Mouse (Mus musculus) MEL (cell line): ENCODE data around the gene Osbpl3. TPM values are rescaled to one million over a fixed set of nuclear protein-coding genes. Genes with fewer than 3 reads are reported as not detected.

Source experiments
- DNase-seq: peaks from one replicate; pipeline ENCODE4 v3.0.0; 2011; ENCODE audit warnings: low read depth, low spot score
- H3K27ac ChIP-seq: 2 replicates; pipeline ENCODE4 v1.5.1; 2012; ENCODE audit warnings: low read depth, mild to moderate bottlenecking, control low read depth, low read length, moderate library complexity; ENCODE audit not compliant: control insufficient read depth
- H3K27me3 ChIP-seq, 2 experiments: fragments of 150-350 bp in 1 of 2; sonication (generic) in 1 of 2; 2 replicates each; pipeline ENCODE4 v1.6.1; 2012; ENCODE audit warnings: low read length in 2 of 2, mild to moderate bottlenecking in 2 of 2, improper control_type of control experiment in 1 of 2, moderate library complexity in 1 of 2; ENCODE audit not compliant: insufficient read depth in 2 of 2, control insufficient read depth in 1 of 2
- H3K36me3 ChIP-seq, 2 experiments: 2 replicates each; pipeline ENCODE4 v1.6.1; 2012 to 2014; ENCODE audit warnings: low read length in 2 of 2, improper control_type of control experiment in 1 of 2, inconsistent platforms in 1 of 2, mild to moderate bottlenecking in 1 of 2; ENCODE audit not compliant: insufficient read depth in 2 of 2, control insufficient read depth in 1 of 2
- H3K4me1 ChIP-seq, 2 experiments: fragments of 150-350 bp in 1 of 2; sonication (generic) in 1 of 2; 2 replicates each; pipeline ENCODE4 v1.6.1; 2012; ENCODE audit warnings: low read length in 2 of 2, improper control_type of control experiment in 1 of 2, mild to moderate bottlenecking in 1 of 2; ENCODE audit not compliant: insufficient read depth in 2 of 2, control insufficient read depth in 1 of 2
- H3K4me3 ChIP-seq, 2 experiments: fragments of 150-350 bp in 1 of 2; sonication (generic) in 1 of 2; 2 replicates each; pipeline ENCODE4 v1.5.1; 2012; ENCODE audit warnings: low read depth in 2 of 2, low read length in 2 of 2, mild to moderate bottlenecking in 2 of 2, moderate library complexity in 2 of 2, control low read depth in 1 of 2, improper control_type of control experiment in 1 of 2; ENCODE audit not compliant: control insufficient read depth in 1 of 2, insufficient read depth in 1 of 2
- H3K79me2 ChIP-seq: 2 replicates; pipeline ENCODE4 v1.6.1; 2012; ENCODE audit warnings: mild to moderate bottlenecking, low read length, moderate library complexity; ENCODE audit not compliant: control insufficient read depth, poor library complexity, insufficient read depth
- H3K9ac ChIP-seq: 2 replicates; pipeline ENCODE4 v1.6.1; 2012; ENCODE audit warnings: low read depth, mild to moderate bottlenecking, control low read depth, low read length, moderate library complexity; ENCODE audit not compliant: control insufficient read depth, poor library complexity, severe bottlenecking
- H3K9me3 ChIP-seq: fragments of 150-350 bp; sonication (generic); replicated peaks from 2 replicates; pipeline ENCODE4 v1.6.1; 2012; ENCODE audit warnings: mild to moderate bottlenecking, low read length, improper control_type of control experiment, moderate library complexity; ENCODE audit not compliant: insufficient read depth
- BHLHE40 ChIP-seq: IDR thresholded peaks from 2 replicates; pipeline ENCODE4 v1.6.1; 2012; ENCODE audit warnings: low read depth, mild to moderate bottlenecking, inconsistent platforms, low read length, improper control_type of control experiment, borderline replicate concordance
- CTCF ChIP-seq, 3 experiments: IDR thresholded peaks in 2 of 3; conservative IDR thresholded peaks in 1 of 3; 2 replicates each; pipeline ENCODE4 v1.5.1; 2011 to 2012; ENCODE audit warnings: low read length in 3 of 3, low read depth in 2 of 3, mild to moderate bottlenecking in 2 of 3, improper control_type of control experiment in 1 of 3, inconsistent platforms in 1 of 3, mixed read lengths in 1 of 3, moderate library complexity in 1 of 3; ENCODE audit not compliant: control insufficient read depth in 1 of 3, insufficient read depth in 1 of 3, poor library complexity in 1 of 3, severe bottlenecking in 1 of 3
- EP300 ChIP-seq, 2 experiments: IDR thresholded peaks; 2 replicates each; pipeline ENCODE4 v1.6.1; 2011; ENCODE audit warnings: improper control_type of control experiment in 2 of 2, low read length in 2 of 2, low read depth in 1 of 2, mild to moderate bottlenecking in 1 of 2
- ETS1 ChIP-seq: IDR thresholded peaks from 2 replicates; pipeline ENCODE4 v1.6.1; 2012; ENCODE audit warnings: low read depth, mild to moderate bottlenecking, inconsistent platforms, low read length, improper control_type of control experiment, moderate library complexity
- GABPA ChIP-seq: IDR thresholded peaks from 2 replicates; pipeline ENCODE4 v1.6.1; 2012; ENCODE audit warnings: low read depth, mild to moderate bottlenecking, inconsistent platforms, low read length, improper control_type of control experiment, moderate library complexity
- HCFC1 ChIP-seq: IDR thresholded peaks from 2 replicates; pipeline ENCODE4 v1.6.1; 2012; ENCODE audit warnings: low read depth, mild to moderate bottlenecking, inconsistent platforms, low read length, improper control_type of control experiment, moderate library complexity
- JUND ChIP-seq: IDR thresholded peaks from 2 replicates; pipeline ENCODE4 v1.6.1; 2011; ENCODE audit warnings: low read depth, mild to moderate bottlenecking, improper control_type of control experiment, low read length
- KAT2A ChIP-seq: conservative IDR thresholded peaks from 2 replicates; pipeline ENCODE4 v1.6.1; 2012; ENCODE audit warnings: low read depth, low read length, improper control_type of control experiment, inconsistent platforms
- MAX ChIP-seq: IDR thresholded peaks from 2 replicates; pipeline ENCODE4 v1.6.1; 2011; ENCODE audit warnings: low read length, improper control_type of control experiment
- MXI1 ChIP-seq: IDR thresholded peaks from 2 replicates; pipeline ENCODE4 v1.6.1; 2011; ENCODE audit warnings: mild to moderate bottlenecking, low read depth, low read length, improper control_type of control experiment
- MYB ChIP-seq: IDR thresholded peaks from 2 replicates; pipeline ENCODE4 v1.6.1; 2011; ENCODE audit warnings: mild to moderate bottlenecking, low read depth, low read length, improper control_type of control experiment
- POLR2AphosphoS5 ChIP-seq: IDR thresholded peaks from 2 replicates; pipeline ENCODE4 v1.6.1; 2012; ENCODE audit warnings: low read depth, borderline replicate concordance, mild to moderate bottlenecking, inconsistent platforms, low read length, moderate library complexity, mixed read lengths
- RAD21 ChIP-seq: IDR thresholded peaks from 2 replicates; pipeline ENCODE4 v1.6.1; 2011; ENCODE audit warnings: mild to moderate bottlenecking, low read depth, low read length, improper control_type of control experiment
- SIN3A ChIP-seq: IDR thresholded peaks from 2 replicates; pipeline ENCODE4 v1.6.1; 2012; ENCODE audit warnings: low read length, improper control_type of control experiment, inconsistent platforms
- TAL1 ChIP-seq: IDR thresholded peaks from 2 replicates; pipeline ENCODE4 v1.6.1; 2012; ENCODE audit warnings: mild to moderate bottlenecking, inconsistent platforms, low read length, moderate library complexity, mixed read lengths
- TBP ChIP-seq: IDR thresholded peaks from 2 replicates; pipeline ENCODE4 v1.8.0; 2011; ENCODE audit warnings: low read depth, low read length, improper control_type of control experiment
- TCF12 ChIP-seq: IDR thresholded peaks from 2 replicates; pipeline ENCODE4 v1.6.1; 2014; ENCODE audit warnings: low read depth, mild to moderate bottlenecking, inconsistent platforms, low read length, improper control_type of control experiment, moderate library complexity
- UBTF ChIP-seq: IDR thresholded peaks from 2 replicates; pipeline ENCODE4 v1.6.1; 2012; ENCODE audit warnings: low read depth, mild to moderate bottlenecking, inconsistent platforms, low read length, improper control_type of control experiment, moderate library complexity, borderline replicate concordance; ENCODE audit not compliant: insufficient read depth
- USF1 ChIP-seq: IDR thresholded peaks from 2 replicates; pipeline ENCODE4 v1.6.1; 2014; ENCODE audit warnings: low read depth, mild to moderate bottlenecking, inconsistent platforms, low read length, improper control_type of control experiment, moderate library complexity
- USF2 ChIP-seq, 2 experiments: IDR thresholded peaks; 2 replicates each; pipeline ENCODE4 v1.6.1; 2011 to 2012; ENCODE audit warnings: improper control_type of control experiment in 2 of 2, low read length in 2 of 2, borderline replicate concordance in 1 of 2, inconsistent platforms in 1 of 2, low read depth in 1 of 2, mild to moderate bottlenecking in 1 of 2; ENCODE audit not compliant: insufficient read depth in 1 of 2
- ZNF384 ChIP-seq: IDR thresholded peaks from 2 replicates; pipeline ENCODE4 v1.6.1; 2012; ENCODE audit warnings: low read depth, mild to moderate bottlenecking, inconsistent platforms, low read length, improper control_type of control experiment
- polyA plus RNA-seq, 2 experiments: library from polyadenylated mRNA; stranded (reverse) in 1 of 2; unstranded in 1 of 2; fragments of >175 nt in 1 of 2; fragments of >200 nt in 1 of 2; gene quantifications; 2 replicates each; pipeline versions ENCODE4 v1.2.1 to v1.2.4; 2012; ENCODE audit warnings: low replicate concordance in 2 of 2, low read depth in 1 of 2; ENCODE audit not compliant: insufficient read length in 2 of 2, insufficient read depth in 1 of 2, missing spikeins in 1 of 2
- total RNA-seq: library from RNA; depleted of rRNA; stranded (reverse); fragments of 300-350 nt; gene quantifications from 2 replicates; pipeline ENCODE4 v1.2.3, GENCODE M21; 2012

The Osbpl3 gene
- total and polyA plus RNA-seq, 3 experiments = 4.9 to 5.6 TPM; not detected in 1

- Histone ChIP-seq H3K4me1 (no peaks in the 10 kb centered on the region), H3K27me3 (peaks cover 4 to 8% of the 10 kb centered on the region in 2 experiments), H3K9ac (no peak overlapping the region), H3K36me3 (no peaks in the 10 kb centered on the region), H3K4me3 (no peak overlapping the region), H3K9me3 (no peaks in the 10 kb centered on the region), H3K27ac (no peak overlapping the region), H3K79me2 (no peaks in the 10 kb centered on the region)
- TF ChIP-seq HCFC1 (no peak), MYB (no peak)
- no peak for DNase-seq
These were observed 194.6 kb downstream of the Osbpl3 start for GRCm38 (mm10) chr6:50261201-50261921.

GRCm38 (mm10) chr6:50255356-50255755 is 200.6 kb downstream of the Osbpl3 start:
- H3K4me1 ChIP-seq = peaks cover 4 to 8% of the 10 kb centered on the region in 2 experiments; a peak in 3 of 4 replicates
- peak; percentile 45 for DNase-seq

GRCm38 (mm10) chr6:50254723-50255184 is 201.2 kb downstream of the Osbpl3 start:
- H3K9ac ChIP-seq = peak overlapping the region; percentile 10; the same call in 1 of the 2 replicates
- H3K9me3 ChIP-seq = no peaks in the 10 kb centered on the region
- no peaks in the 10 kb centered on the region for H3K79me2 ChIP-seq
- TF ChIP-seq MYB (no peak), CTCF (IDR thresholded peaks at IDR 0.05 in 2 of 3, conservative IDR thresholded peaks at IDR 0.05 in 1 of 3; ENCODE audit: control insufficient read depth in 1 of 3, insufficient read depth in 1 of 3, low read depth in 2 of 3, low read length in 3 of 3, poor library complexity in 1 of 3, severe bottlenecking in 1 of 3) (no peak), BHLHE40 (no peak), EP300 (IDR thresholded peaks at IDR 0.05; ENCODE audit: low read depth in 1 of 2, low read length in 2 of 2) (peak; percentile 46 to 51; a peak in 3 of 4 replicates), TBP (no peak), ETS1 (peak; percentile 62), USF1 (peak; percentile 86), TAL1 (no peak), SIN3A (0 out of 2 replicates have a peak, but pooled peaks have one; percentile 26), MXI1 (peak; percentile 72), USF2 (IDR thresholded peaks at IDR 0.05; ENCODE audit: borderline replicate concordance in 1 of 2, insufficient read depth in 1 of 2, low read depth in 1 of 2, low read length in 2 of 2) (peak in 1 of 2 experiments; percentile 44; a peak in 1 of 4 replicates), JUND (peak; percentile 71; the same call in 1 of the 2 replicates), UBTF (no peak), MAX (peak; percentile 83), TCF12 (no peak), ZNF384 (0 out of 2 replicates have a peak, but pooled peaks have one; percentile 43)
- peak; percentile 87 for DNase-seq
- peak overlapping the region; percentile 25 to 48 for H3K4me3 ChIP-seq
- peaks cover 4% of the 10 kb centered on the region in 2 experiments for H3K27me3 ChIP-seq
- peaks cover 0 to 7% of the 10 kb centered on the region in 2 experiments; a peak in 2 of 4 replicates for H3K36me3 ChIP-seq
- peak overlapping the region; percentile 33; the same call in 1 of the 2 replicates for H3K27ac ChIP-seq
- H3K4me1 ChIP-seq = peaks cover 4 to 8% of the 10 kb centered on the region in 2 experiments; a peak in 3 of 4 replicates

More at GRCm38 (mm10) chr6:50255356-50255755, 200.6 kb downstream of the Osbpl3 start:
- Histone ChIP-seq H3K36me3 (peaks cover 0 to 7% of the 10 kb centered on the region in 2 experiments; a peak in 2 of 4 replicates), H3K9me3 (no peaks in the 10 kb centered on the region), H3K9ac (no peak overlapping the region), H3K27me3 (peaks cover 4 to 5% of the 10 kb centered on the region in 2 experiments; a peak in 3 of 4 replicates), H3K27ac (peak overlapping the region; percentile 26; the same call in 1 of the 2 replicates), H3K4me3 (0 out of 4 replicates have a peak overlapping the region, but pooled peaks of 1 of the 2 experiments have one; percentile 48), H3K79me2 (no peaks in the 10 kb centered on the region)
- no peak for TF ChIP-seq POLR2AphosphoS5
- TF ChIP-seq TAL1 = no peak
- 0 out of 6 replicates have a peak, but pooled peaks of 1 of the 3 experiments have one; percentile 3 for TF ChIP-seq CTCF (IDR thresholded peaks at IDR 0.05 in 2 of 3, conservative IDR thresholded peaks at IDR 0.05 in 1 of 3; ENCODE audit: control insufficient read depth in 1 of 3, insufficient read depth in 1 of 3, low read depth in 2 of 3, low read length in 3 of 3, poor library complexity in 1 of 3, severe bottlenecking in 1 of 3)
- no peak for TF ChIP-seq EP300 (IDR thresholded peaks at IDR 0.05; ENCODE audit: low read depth in 1 of 2, low read length in 2 of 2)
- no peak for TF ChIP-seq GABPA
- no peak for TF ChIP-seq USF2 (IDR thresholded peaks at IDR 0.05; ENCODE audit: borderline replicate concordance in 1 of 2, insufficient read depth in 1 of 2, low read depth in 1 of 2, low read length in 2 of 2)
- TF ChIP-seq RAD21 = peak; percentile 13
- TF ChIP-seq KAT2A = no peak
